Mouse (Mus musculus) MEL (cell line): ENCODE results near the gene Ints13.

Source experiments
- CTCF ChIP-seq, 3 experiments: IDR thresholded peaks in 2 of 3; conservative IDR thresholded peaks in 1 of 3; 2 replicates each; pipeline ENCODE4 v1.5.1; 2011 to 2012; ENCODE audit warnings: low read length in 3 of 3, low read depth in 2 of 3, mild to moderate bottlenecking in 2 of 3, improper control_type of control experiment in 1 of 3, inconsistent platforms in 1 of 3, mixed read lengths in 1 of 3, moderate library complexity in 1 of 3; ENCODE audit not compliant: control insufficient read depth in 1 of 3, insufficient read depth in 1 of 3, poor library complexity in 1 of 3, severe bottlenecking in 1 of 3
- E2F4 ChIP-seq: IDR thresholded peaks from 2 replicates; pipeline ENCODE4 v1.6.1; 2011; ENCODE audit warnings: low read depth, low read length, improper control_type of control experiment, borderline replicate concordance
- EP300 ChIP-seq, 2 experiments: IDR thresholded peaks; 2 replicates each; pipeline ENCODE4 v1.6.1; 2011; ENCODE audit warnings: improper control_type of control experiment in 2 of 2, low read length in 2 of 2, low read depth in 1 of 2, mild to moderate bottlenecking in 1 of 2
- HCFC1 ChIP-seq: IDR thresholded peaks from 2 replicates; pipeline ENCODE4 v1.6.1; 2012; ENCODE audit warnings: low read depth, mild to moderate bottlenecking, inconsistent platforms, low read length, improper control_type of control experiment, moderate library complexity
- JUND ChIP-seq: IDR thresholded peaks from 2 replicates; pipeline ENCODE4 v1.6.1; 2011; ENCODE audit warnings: low read depth, mild to moderate bottlenecking, improper control_type of control experiment, low read length
- KAT2A ChIP-seq: conservative IDR thresholded peaks from 2 replicates; pipeline ENCODE4 v1.6.1; 2012; ENCODE audit warnings: low read depth, low read length, improper control_type of control experiment, inconsistent platforms
- MEF2A ChIP-seq: IDR thresholded peaks from 2 replicates; pipeline ENCODE4 v1.6.1; 2014; ENCODE audit warnings: low read depth, mild to moderate bottlenecking, inconsistent platforms, low read length, improper control_type of control experiment; ENCODE audit not compliant: poor library complexity, insufficient replicate concordance, severe bottlenecking; ENCODE audit errors: extremely low read depth
- NELFE ChIP-seq: IDR thresholded peaks from 2 replicates; pipeline ENCODE4 v1.6.1; 2011; ENCODE audit warnings: low read depth, low read length, improper control_type of control experiment
- NRF1 ChIP-seq: IDR thresholded peaks from 2 replicates; pipeline ENCODE4 v1.6.1; 2014; ENCODE audit warnings: low read depth, mild to moderate bottlenecking, inconsistent platforms, low read length, improper control_type of control experiment, moderate library complexity; ENCODE audit not compliant: poor library complexity, insufficient read depth, severe bottlenecking
- POLR2A ChIP-seq, 2 experiments: IDR thresholded peaks; 2 replicates each; pipeline ENCODE4 v1.6.1; 2011 to 2012; ENCODE audit warnings: low read length in 2 of 2, mild to moderate bottlenecking in 2 of 2, control low read depth in 1 of 2, improper control_type of control experiment in 1 of 2, low read depth in 1 of 2, moderate library complexity in 1 of 2; ENCODE audit not compliant: control insufficient read depth in 1 of 2, insufficient read depth in 1 of 2, poor library complexity in 1 of 2
- TBP ChIP-seq: IDR thresholded peaks from 2 replicates; pipeline ENCODE4 v1.8.0; 2011; ENCODE audit warnings: low read depth, low read length, improper control_type of control experiment
- USF1 ChIP-seq: IDR thresholded peaks from 2 replicates; pipeline ENCODE4 v1.6.1; 2014; ENCODE audit warnings: low read depth, mild to moderate bottlenecking, inconsistent platforms, low read length, improper control_type of control experiment, moderate library complexity
- ZKSCAN1 ChIP-seq: IDR thresholded peaks from 2 replicates; pipeline ENCODE4 v1.6.1; 2012; ENCODE audit warnings: low read depth, mild to moderate bottlenecking, inconsistent platforms, low read length, improper control_type of control experiment, moderate library complexity

- no peak for TF ChIP-seq EP300 (IDR thresholded peaks at IDR 0.05; ENCODE audit: low read depth in 1 of 2, low read length in 2 of 2)
- no peak for TF ChIP-seq ZKSCAN1
- TF ChIP-seq CTCF (IDR thresholded peaks at IDR 0.05 in 2 of 3, conservative IDR thresholded peaks at IDR 0.05 in 1 of 3; ENCODE audit: control insufficient read depth in 1 of 3, insufficient read depth in 1 of 3, low read depth in 2 of 3, low read length in 3 of 3, poor library complexity in 1 of 3, severe bottlenecking in 1 of 3): no peak
- TF ChIP-seq MEF2A: no peak
- TF ChIP-seq NELFE: no peak
- no peak for TF ChIP-seq JUND
- no peak for TF ChIP-seq E2F4
- no peak for TF ChIP-seq HCFC1
- no peak for TF ChIP-seq KAT2A
- no peak for TF ChIP-seq NRF1
- TF ChIP-seq POLR2A (IDR thresholded peaks at IDR 0.05; ENCODE audit: control insufficient read depth in 1 of 2, insufficient read depth in 1 of 2, low read depth in 1 of 2, low read length in 2 of 2, poor library complexity in 1 of 2): no peak
- TF ChIP-seq TBP: no peak
- no peak for TF ChIP-seq USF1
These were observed 2.8 kb upstream of the Ints13 start for GRCm38 (mm10) chr6:146580381-146580926.
